Mouse (Mus musculus) thymus, adult 2 months (tissue): Measurements from ENCODE around the gene Fgfr2.

ENCODE experiments used
- CTCF ChIP-seq: fragments of 200-500 bp; IDR thresholded peaks from 2 replicates; pipeline ENCODE4 v1.5.1; 2012; ENCODE audit warnings: mild to moderate bottlenecking, control low read depth, low read length, moderate library complexity, borderline replicate concordance; ENCODE audit not compliant: control insufficient read depth, poor library complexity, insufficient read depth; ENCODE audit errors: extremely low read depth
- POLR2A ChIP-seq: fragments of 200-500 bp; IDR thresholded peaks from 2 replicates; pipeline ENCODE4 v1.6.1; 2012; ENCODE audit warnings: mild to moderate bottlenecking, low read length, control low read depth, moderate library complexity; ENCODE audit not compliant: control insufficient read depth, poor library complexity, insufficient read depth; ENCODE audit errors: extremely low read depth

DNA sequence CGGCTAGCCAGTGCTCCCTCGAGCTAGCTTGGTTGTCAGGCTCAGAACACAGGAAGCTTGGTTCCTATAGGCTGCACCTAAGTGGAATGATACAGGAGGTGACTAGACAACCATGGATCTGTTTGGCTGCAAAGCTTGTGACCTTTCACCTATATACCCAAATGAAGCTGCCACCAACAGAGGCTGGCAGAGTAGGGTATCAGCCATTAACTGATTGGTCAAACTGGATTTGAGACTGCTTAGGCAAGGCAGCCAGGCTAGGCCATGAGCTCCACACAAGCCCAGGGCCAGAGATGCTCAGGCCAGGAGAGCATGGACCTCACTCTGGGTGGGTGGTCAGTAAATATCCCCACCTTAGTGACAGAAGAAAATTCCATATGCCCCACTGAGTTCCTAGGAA lies 840.6 kb downstream of the Fgfr2 start:
- TF ChIP-seq CTCF (no peak), POLR2A (no peak)
